Mouse (Mus musculus) olfactory bulb, adult 2 months (tissue): ENCODE measurements around the gene Dkk2.

Experiments used
- CTCF ChIP-seq: fragments of 200-500 bp; IDR thresholded peaks from 2 replicates; pipeline ENCODE4 v1.5.1; 2012; ENCODE audit warnings: low read depth, mild to moderate bottlenecking, low read length, moderate library complexity; ENCODE audit not compliant: insufficient read depth
- POLR2A ChIP-seq: fragments of 200-500 bp; IDR thresholded peaks from 2 replicates; pipeline ENCODE4 v1.6.1; 2012; ENCODE audit warnings: mild to moderate bottlenecking, low read depth, low read length, moderate library complexity; ENCODE audit not compliant: insufficient read depth

- TF ChIP-seq CTCF (no peak), POLR2A (no peak)
These were observed at the start of gene Dkk2 for GRCm38 (mm10) chr3:132085112-132085822.
